Mouse (Mus musculus) forebrain, embryonic 15.5 days (tissue): ENCODE data around the gene Shroom2. TPM values are rescaled to one million over a fixed set of nuclear protein-coding genes. Genes with fewer than 3 reads are reported as not detected.
A peak's percentile ranks its signal among the peaks of the same experiment; 100 is the strongest.

Experiments used
- ATAC-seq: fragments of 200-750 bp; cut with Nextera tagmentation; replicated peaks from 2 replicates; pipeline ENCODE4 v1.8.0; 2017; ENCODE audit warnings: mild to moderate bottlenecking, moderate TSS enrichment, moderate library complexity
- H3K27ac ChIP-seq: fragments of 300-500 bp; sonication (generic); replicated peaks from 2 replicates; pipeline ENCODE4 v1.5.1; 2015; ENCODE audit warnings: mild to moderate bottlenecking, inconsistent platforms
- H3K27me3 ChIP-seq: fragments of 300-500 bp; sonication (generic); 2 replicates; pipeline ENCODE4 v1.6.1; 2015; ENCODE audit warnings: inconsistent platforms
- H3K36me3 ChIP-seq: fragments of 300-500 bp; sonication (generic); 2 replicates; pipeline ENCODE4 v1.6.1; 2015; ENCODE audit warnings: mild to moderate bottlenecking, inconsistent platforms
- H3K4me1 ChIP-seq: fragments of 300-500 bp; sonication (generic); 2 replicates; pipeline ENCODE4 v1.6.1; 2015; ENCODE audit warnings: inconsistent platforms
- H3K4me2 ChIP-seq: fragments of 300-500 bp; sonication (generic); replicated peaks from 2 replicates; pipeline ENCODE4 v1.6.1; 2015; ENCODE audit warnings: mild to moderate bottlenecking, inconsistent platforms
- H3K4me3 ChIP-seq: fragments of 300-500 bp; sonication (generic); 2 replicates; pipeline ENCODE4 v1.5.1; 2015; ENCODE audit warnings: mild to moderate bottlenecking, inconsistent platforms
- H3K9ac ChIP-seq: fragments of 300-500 bp; sonication (generic); replicated peaks from 2 replicates; pipeline ENCODE4 v1.6.1; 2015; ENCODE audit warnings: mild to moderate bottlenecking, inconsistent platforms
- H3K9me3 ChIP-seq: fragments of 300-500 bp; sonication (generic); 2 replicates; pipeline ENCODE4 v1.6.1; 2016; ENCODE audit warnings: inconsistent platforms
- WGBS: fragments of 180-500 bp; shearing (Covaris S2); methylation state at CpG from one replicate; pipeline ENCODE4 v1.1.7; 2015; ENCODE audit warnings: mixed read lengths; 5-methylcytosine and 5-hydroxymethylcytosine counted together
- polyA plus RNA-seq: library from polyadenylated mRNA; unstranded; fragments of >200 nt; fragmentation: Nextera tagmentation; extraction: Ambion mirVana; gene quantifications from 2 replicates; pipeline ENCODE4 v1.2.1, GENCODE M21; 2015

Shroom2 gene
- polyA plus RNA-seq, 1 experiment from 2014 or later = 41.7 TPM

- Histone ChIP-seq H3K36me3 (no peaks in the 10 kb centered on the region), H3K27ac (no peak overlapping the region), H3K9ac (no peak overlapping the region), H3K4me1 (no peaks in the 10 kb centered on the region), H3K9me3 (no peaks in the 10 kb centered on the region), H3K4me2 (no peak overlapping the region), H3K4me3 (no peak overlapping the region), H3K27me3 (no peaks in the 10 kb centered on the region)
- 41% methylated on average over 2 of the region's 2 CpGs for WGBS
- no peak for ATAC-seq
Measured at GRCm38 (mm10) chrX:152679190-152679814, 90.0 kb downstream of the Shroom2 start.

DNA sequence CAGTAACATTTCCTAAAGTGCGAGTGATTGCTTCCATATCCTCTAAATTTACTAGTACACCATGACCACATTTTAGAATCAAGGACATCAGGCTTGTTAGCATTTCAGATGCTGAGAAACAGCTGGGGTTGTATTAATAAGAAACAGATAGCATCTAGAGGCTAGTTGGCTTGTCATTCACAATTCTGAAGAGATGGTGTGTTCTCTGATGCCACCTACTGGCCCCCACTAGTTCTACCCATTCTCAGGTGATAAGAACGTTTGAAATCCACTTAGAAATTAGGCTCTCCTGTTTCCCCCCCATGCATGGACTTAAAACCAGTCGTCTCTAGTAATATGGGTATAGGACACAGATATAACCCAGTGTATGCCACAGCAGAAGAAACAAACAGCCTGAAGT lies 92.9 kb downstream of the Shroom2 start:
- 53% methylated on average over 3 of the region's 3 CpGs for WGBS

DNA sequence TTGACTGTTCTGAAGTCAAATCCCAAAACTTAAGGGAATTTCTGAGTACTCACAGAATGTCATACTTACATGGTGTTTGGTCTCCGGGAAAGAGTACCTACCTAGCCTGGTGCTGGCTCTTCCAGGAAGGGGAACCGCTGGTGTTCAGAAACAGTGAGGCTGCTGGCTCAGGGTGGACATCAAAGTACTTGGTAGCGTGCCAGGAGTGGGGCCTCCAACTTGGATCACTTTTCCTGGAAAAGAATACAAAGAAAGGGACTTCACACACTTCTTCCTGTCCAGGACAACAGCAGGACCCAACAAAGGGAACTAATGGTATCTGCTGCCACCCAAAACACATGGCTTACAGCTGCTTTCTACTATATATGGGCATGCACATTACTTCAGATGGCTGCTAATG lies 95.8 kb downstream of the Shroom2 start:
- no peaks in the 10 kb centered on the region for H3K9me3 ChIP-seq
- H3K4me2 ChIP-seq = no peak overlapping the region
- ATAC-seq = no peak
- no peaks in the 10 kb centered on the region for H3K4me1 ChIP-seq
- H3K27me3 ChIP-seq = no peaks in the 10 kb centered on the region
- 82% methylated on average over 3 of the region's 3 CpGs for WGBS
- no peak overlapping the region for H3K27ac ChIP-seq
- no peaks in the 10 kb centered on the region for H3K36me3 ChIP-seq
- H3K9ac ChIP-seq = no peak overlapping the region
- H3K4me3 ChIP-seq = no peak overlapping the region

More for the DNA sequence above, 92.9 kb downstream of the Shroom2 start:
- Histone ChIP-seq H3K4me2 (no peak overlapping the region), H3K9ac (no peak overlapping the region), H3K27ac (no peak overlapping the region), H3K4me1 (no peaks in the 10 kb centered on the region), H3K36me3 (no peaks in the 10 kb centered on the region), H3K4me3 (no peak overlapping the region), H3K27me3 (no peaks in the 10 kb centered on the region), H3K9me3 (no peaks in the 10 kb centered on the region)
- no peak for ATAC-seq

GRCm38 (mm10) chrX:152657363-152658036 lies 111.8 kb downstream of the Shroom2 start:
- 40% methylated on average over 4 of the region's 4 CpGs for WGBS
- ATAC-seq = no peak
- Histone ChIP-seq H3K9me3 (no peaks in the 10 kb centered on the region), H3K36me3 (no peaks in the 10 kb centered on the region), H3K27me3 (0 out of 2 replicates have a peak, but pooled peaks cover 5% of the 10 kb centered on the region), H3K9ac (no peak overlapping the region), H3K27ac (no peak overlapping the region), H3K4me2 (no peak overlapping the region), H3K4me3 (no peak overlapping the region), H3K4me1 (peaks cover 9% of the 10 kb centered on the region; the same call in 1 of the 2 replicates)

DNA sequence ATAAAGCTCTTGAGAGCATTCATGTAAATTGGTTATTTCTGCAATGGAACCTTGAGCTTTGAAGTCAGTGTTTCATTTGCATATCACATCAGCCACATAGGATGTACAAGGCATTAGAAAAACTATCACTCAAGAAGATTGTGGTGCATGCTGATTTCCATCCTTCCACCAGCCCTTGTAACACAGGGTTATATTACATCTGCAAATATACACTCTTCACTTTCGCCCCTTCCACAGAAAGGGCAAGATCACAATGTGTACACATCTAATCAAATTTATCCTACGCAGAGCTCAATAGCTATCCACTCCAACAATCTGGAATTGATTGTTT lies 112.7 kb downstream of the Shroom2 start:
- 80% methylated on average over 2 of the region's 2 CpGs for WGBS
- peaks cover 9% of the 10 kb centered on the region; the same call in 1 of the 2 replicates for H3K4me1 ChIP-seq
- H3K4me2 ChIP-seq = no peak overlapping the region
- no peak overlapping the region for H3K9ac ChIP-seq
- no peaks in the 10 kb centered on the region for H3K36me3 ChIP-seq
- H3K9me3 ChIP-seq = no peaks in the 10 kb centered on the region
- no peak overlapping the region for H3K4me3 ChIP-seq
- peak overlapping the region; percentile 75 for H3K27ac ChIP-seq
- ATAC-seq = peak; percentile 44
- 0 out of 2 replicates have a peak, but pooled peaks cover 5% of the 10 kb centered on the region for H3K27me3 ChIP-seq

GRCm38 (mm10) chrX:152655796-152656608 lies 113.3 kb downstream of the Shroom2 start:
- Histone ChIP-seq H3K27me3 (0 out of 2 replicates have a peak, but pooled peaks cover 5% of the 10 kb centered on the region), H3K9me3 (no peaks in the 10 kb centered on the region), H3K9ac (no peak overlapping the region), H3K36me3 (no peaks in the 10 kb centered on the region), H3K4me3 (peak overlapping the region; percentile 6; the same call in 1 of the 2 replicates), H3K4me1 (peaks cover 9% of the 10 kb centered on the region; the same call in 1 of the 2 replicates), H3K4me2 (peak overlapping the region; percentile 24), H3K27ac (peak overlapping the region; percentile 75)
- peak; percentile 95 for ATAC-seq
- WGBS = 24% methylated on average over 8 of the region's 8 CpGs

DNA sequence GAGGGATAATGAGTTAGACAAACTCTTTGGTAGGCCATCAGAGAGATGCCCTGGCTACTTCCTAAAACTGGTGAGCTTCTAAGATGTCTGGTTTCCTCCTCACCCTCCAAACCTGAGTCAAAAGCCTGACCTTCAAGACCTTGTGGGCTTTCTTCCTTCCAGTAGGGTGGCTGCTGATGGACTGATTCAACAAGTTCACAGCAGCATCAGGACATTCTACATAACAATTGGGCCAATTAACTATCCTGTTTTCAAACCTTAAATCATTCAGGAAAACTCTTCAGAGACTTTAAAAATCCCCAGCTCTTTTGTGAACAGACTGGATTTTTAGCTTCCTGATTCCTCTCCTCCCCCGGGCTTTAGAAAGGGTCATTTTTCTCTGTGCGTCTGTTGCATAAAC lies 116.6 kb downstream of the Shroom2 start:
- Histone ChIP-seq H3K4me2 (no peak overlapping the region), H3K27ac (no peak overlapping the region), H3K36me3 (no peaks in the 10 kb centered on the region), H3K9ac (no peak overlapping the region), H3K4me1 (peaks cover 9% of the 10 kb centered on the region; the same call in 1 of the 2 replicates), H3K9me3 (no peaks in the 10 kb centered on the region), H3K27me3 (0 out of 2 replicates have a peak, but pooled peaks cover 5% of the 10 kb centered on the region), H3K4me3 (no peak overlapping the region)
- WGBS = 72% methylated on average over 2 of the region's 2 CpGs
- no peak for ATAC-seq

GRCm38 (mm10) chrX:152644827-152645226 lies 124.4 kb downstream of the Shroom2 start:
- H3K4me3 ChIP-seq = no peak overlapping the region
- H3K9ac ChIP-seq = no peak overlapping the region
- H3K27me3 ChIP-seq = no peaks in the 10 kb centered on the region
- ATAC-seq = no peak
- H3K4me1 ChIP-seq = peaks cover 3% of the 10 kb centered on the region; the same call in 1 of the 2 replicates
- 24% methylated on average over 4 of the region's 4 CpGs for WGBS
- H3K4me2 ChIP-seq = no peak overlapping the region
- H3K36me3 ChIP-seq = no peaks in the 10 kb centered on the region
- no peaks in the 10 kb centered on the region for H3K9me3 ChIP-seq
- H3K27ac ChIP-seq = no peak overlapping the region

DNA sequence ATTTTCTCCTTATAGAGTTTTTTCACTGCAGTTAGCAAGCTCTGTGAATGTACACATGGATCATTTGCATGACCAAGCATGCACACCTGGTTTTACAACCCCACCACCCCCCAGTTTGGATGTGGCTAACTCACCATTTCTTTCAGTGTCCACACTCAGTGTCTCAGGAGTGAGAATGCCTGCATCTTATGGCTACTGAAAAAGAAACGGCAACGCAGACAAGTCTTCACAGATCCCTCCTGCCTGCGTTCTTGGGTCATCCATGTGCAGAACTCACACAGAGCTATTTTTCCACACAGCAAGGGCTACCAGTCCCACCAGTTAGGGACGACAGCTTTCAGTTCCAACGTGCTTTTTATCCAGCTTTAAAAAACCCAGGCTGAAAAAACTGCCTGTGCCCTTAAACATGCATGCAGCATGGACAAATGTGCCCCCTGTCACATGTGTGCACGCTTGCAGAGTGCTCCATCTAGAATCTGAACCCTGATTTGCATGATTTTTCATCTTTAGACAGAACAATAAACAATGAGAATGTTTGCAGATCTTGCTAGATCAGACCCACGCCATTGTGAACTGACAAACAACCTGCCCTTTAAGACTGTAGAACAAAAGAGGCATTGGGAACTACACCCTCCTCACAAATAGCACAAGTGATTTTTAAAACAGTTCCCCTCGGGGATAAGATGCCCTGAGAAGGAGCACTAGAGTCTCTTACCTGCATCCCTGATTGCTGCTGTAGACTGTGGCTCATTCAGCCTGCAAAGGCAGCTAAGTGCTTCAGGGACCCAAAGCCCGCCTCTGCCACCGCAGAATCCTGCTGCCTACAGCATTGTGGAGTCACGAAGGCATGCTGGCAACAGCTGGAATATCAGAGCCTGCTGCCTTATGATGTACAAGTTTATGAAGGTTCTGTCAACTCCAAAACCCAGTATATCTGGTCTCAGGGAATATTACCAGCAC lies 125.3 kb downstream of the Shroom2 start:
- Histone ChIP-seq H3K27ac (peak overlapping the region; percentile 72), H3K4me3 (peak overlapping the region; percentile 35), H3K9ac (peak overlapping the region; percentile 33; the same call in 1 of the 2 replicates), H3K9me3 (no peaks in the 10 kb centered on the region), H3K4me1 (peaks cover 3% of the 10 kb centered on the region; the same call in 1 of the 2 replicates), H3K4me2 (peak overlapping the region; percentile 27), H3K36me3 (no peaks in the 10 kb centered on the region), H3K27me3 (no peaks in the 10 kb centered on the region)
- 21% methylated on average over 11 of the region's 11 CpGs for WGBS
- ATAC-seq = peak; percentile 66

GRCm38 (mm10) chrX:152643201-152643600 lies 126.1 kb downstream of the Shroom2 start:
- 0 out of 2 replicates have a peak, but pooled peaks have one; percentile 60 for ATAC-seq
- 0 out of 2 replicates have a peak overlapping the region, but pooled peaks have one; percentile 33 for H3K9ac ChIP-seq

DNA sequence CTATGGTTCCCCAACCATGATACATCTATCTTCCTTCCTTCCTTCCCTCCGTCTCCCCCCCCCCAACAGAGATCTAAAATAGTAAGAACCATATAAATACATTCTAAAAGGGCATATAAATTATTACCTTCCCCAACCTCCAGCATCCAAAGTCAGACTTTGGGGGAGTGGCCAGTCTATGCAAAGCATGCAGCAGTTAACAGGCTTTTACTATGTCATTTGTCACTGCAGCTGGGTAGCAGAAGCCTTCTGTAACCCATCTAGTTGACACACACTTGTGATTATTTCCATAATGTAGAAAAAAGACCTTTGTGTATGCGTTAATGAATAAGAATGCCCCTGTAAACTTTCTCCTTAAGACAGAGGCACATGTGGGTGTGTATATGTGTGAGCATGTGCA lies 126.6 kb downstream of the Shroom2 start:
- ATAC-seq = peak; percentile 55
- Histone ChIP-seq H3K27ac (no peak overlapping the region), H3K4me3 (peak overlapping the region; percentile 12; the same call in 1 of the 2 replicates), H3K9ac (no peak overlapping the region), H3K4me1 (peaks cover 3% of the 10 kb centered on the region; the same call in 1 of the 2 replicates), H3K4me2 (peak overlapping the region; percentile 15; the same call in 1 of the 2 replicates), H3K9me3 (no peaks in the 10 kb centered on the region), H3K36me3 (no peaks in the 10 kb centered on the region), H3K27me3 (no peaks in the 10 kb centered on the region)
- 81% methylated on average over 2 of the region's 2 CpGs for WGBS

More at GRCm38 (mm10) chrX:152643201-152643600, 126.1 kb downstream of the Shroom2 start:
- peak overlapping the region; percentile 35 for H3K4me3 ChIP-seq
- H3K27ac ChIP-seq = peak overlapping the region; percentile 72; the same call in 1 of the 2 replicates
- H3K4me1 ChIP-seq = peaks cover 3% of the 10 kb centered on the region; the same call in 1 of the 2 replicates
- H3K36me3 ChIP-seq = no peaks in the 10 kb centered on the region
- no peaks in the 10 kb centered on the region for H3K27me3 ChIP-seq
- H3K9me3 ChIP-seq = no peaks in the 10 kb centered on the region
- peak overlapping the region; percentile 27; the same call in 1 of the 2 replicates for H3K4me2 ChIP-seq
